ENCODE assay signal across 10 mouse cellular contexts in genomic region chr14:119604327-119604726, GRCm38 (mm10).
DNase-seq lines count a peak whose midpoint lies in the region; TF ChIP-seq lines count a peak whose summit lies in the region.
"Had no signal": no experiment of that assay in that cellular context is flagged by ENCODE, and none has a peak within 500 bp of the region (broad histone marks: within the 10 kb centered on the region; RNA-seq: fewer than 3 reads in every experiment).

No protein-coding gene starts in this region.

- DNase-seq in kidney, adult 2 months, result peak; percentile 4
- DNase-seq in kidney, adult 8-10 months, result no peak
- DNase-seq in ovary, postnatal 14 days (ENCODE audit: low spot score), result peak; percentile 13
- no peak for DNase-seq in ovary, postnatal 10 days (ENCODE audit: low spot score)
- DNase-seq in lung, postnatal 36 days, result peak; percentile 21
- DNase-seq in urinary bladder, postnatal 14 days (ENCODE audit: low spot score), result peak; percentile 67
- no peak for DNase-seq in thymus, postnatal 25 days
- DNase-seq: embryo, embryonic 11 days; right cerebral cortex, postnatal 4 days had no signal

- H3K4me3 ChIP-seq in kidney, adult 2 months (ENCODE audit: insufficient read depth, low read depth, low read length), result no peak overlapping the region
- H3K4me3 ChIP-seq: hindbrain, embryonic 15.5 days had no signal

- H3K27me3 ChIP-seq in kidney, adult 2 months (replicated peaks; ENCODE audit: control insufficient read depth, insufficient read depth, low read length), result no peaks in the 10 kb centered on the region
- H3K27me3 ChIP-seq: hindbrain, embryonic 15.5 days had no signal

- H3K4me1 ChIP-seq in kidney, adult 2 months (ENCODE audit: control insufficient read depth, insufficient read depth, low read length), result no peaks in the 10 kb centered on the region
- H3K4me1 ChIP-seq: hindbrain, embryonic 15.5 days had no signal

- H3K36me3 ChIP-seq in kidney, adult 2 months (ENCODE audit: control insufficient read depth, insufficient read depth, low read length), result no peaks in the 10 kb centered on the region
- H3K36me3 ChIP-seq: hindbrain, embryonic 15.5 days had no signal

- TF ChIP-seq POLR2A in kidney, adult 2 months (IDR thresholded peaks at IDR 0.05; ENCODE audit: low read depth, low read length), result no peak

- 67% methylated on average over 14 of the region's 14 CpGs for WGBS in kidney, adult 2 months

- TF ChIP-seq CTCF in kidney, adult 2 months (conservative IDR thresholded peaks at IDR 0.05; ENCODE audit: insufficient read depth, insufficient read length, low read depth, low read length), result no peak

- no peak overlapping the region for H3K27ac ChIP-seq in kidney, adult 2 months (ENCODE audit: insufficient read depth, low read depth, low read length)
- H3K27ac ChIP-seq: hindbrain, embryonic 15.5 days had no signal

Comparison
In these comparisons a context has a peak if more than half of its experiments do, and no peak if none do; other contexts are left out.
1. DNase-seq: peak in kidney, adult 2 months (single experiment), ovary, postnatal 14 days (single experiment), lung, postnatal 36 days (single experiment) and urinary bladder, postnatal 14 days (single experiment); none in kidney, adult 8-10 months (0 of 2), ovary, postnatal 10 days (single experiment) and thymus, postnatal 25 days (single experiment).